Mouse (Mus musculus) CH12.LX (cell line): ENCODE results near the gene Baiap2l1. TPM values are rescaled to one million over a fixed set of nuclear protein-coding genes. Genes with fewer than 3 reads are reported as not detected.

Experiments
- DNase-seq: peaks from one replicate; pipeline ENCODE4 v3.0.0-alpha.2; 2013; ENCODE audit errors: extremely low read depth
- H3K27ac ChIP-seq: 2 replicates; pipeline ENCODE4 v1.5.1; 2012; ENCODE audit warnings: low read depth, mild to moderate bottlenecking, control low read depth, moderate library complexity; ENCODE audit not compliant: insufficient read depth
- H3K27me3 ChIP-seq: replicated peaks from 2 replicates; pipeline ENCODE3; 2012; ENCODE audit warnings: inconsistent platforms
- H3K36me3 ChIP-seq, 2 experiments: replicated peaks in 1 of 2; 2 replicates each; pipeline versions ENCODE3 to v1.6.1; 2012; ENCODE audit warnings: inconsistent platforms in 1 of 2, low read length in 1 of 2, mild to moderate bottlenecking in 1 of 2, mixed read lengths in 1 of 2, moderate library complexity in 1 of 2; ENCODE audit not compliant: control insufficient read depth in 1 of 2, insufficient read depth in 1 of 2
- H3K4me1 ChIP-seq, 2 experiments: 2 replicates each; pipeline ENCODE4 v1.6.1; 2012; ENCODE audit warnings: inconsistent platforms in 1 of 2, moderate library complexity in 1 of 2; ENCODE audit not compliant: insufficient read depth in 2 of 2, control insufficient read depth in 1 of 2
- H3K4me2 ChIP-seq: 2 replicates; pipeline ENCODE4 v1.6.1; 2012; ENCODE audit warnings: low read depth, mild to moderate bottlenecking, control low read depth; ENCODE audit not compliant: poor library complexity, insufficient read depth, severe bottlenecking
- H3K4me3 ChIP-seq, 3 experiments: fragments of 150-350 bp in 1 of 3; sonication (generic) in 1 of 3; replicated peaks in 1 of 3; 2 replicates each; pipeline versions ENCODE3 to v1.5.1; 2011 to 2012; ENCODE audit warnings: low read depth in 2 of 3, low read length in 2 of 3, mild to moderate bottlenecking in 2 of 3, moderate library complexity in 2 of 3, control low read depth in 1 of 3, improper control_type of control experiment in 1 of 3, inconsistent platforms in 1 of 3, mixed read lengths in 1 of 3; ENCODE audit not compliant: poor library complexity in 1 of 3
- H3K79me2 ChIP-seq: replicated peaks from 2 replicates; pipeline ENCODE4 v1.6.1; 2012; ENCODE audit warnings: mild to moderate bottlenecking, moderate library complexity; ENCODE audit not compliant: control insufficient read depth, poor library complexity, insufficient read depth, severe bottlenecking; ENCODE audit errors: extremely low read depth
- H3K9ac ChIP-seq: 2 replicates; pipeline ENCODE4 v1.6.1; 2012; ENCODE audit warnings: low read depth, mild to moderate bottlenecking, control low read depth, moderate library complexity; ENCODE audit not compliant: insufficient read depth
- H3K9me3 ChIP-seq: replicated peaks from 2 replicates; pipeline ENCODE3; 2012; ENCODE audit warnings: low read length, inconsistent platforms, mixed read lengths
- BHLHE40 ChIP-seq: IDR thresholded peaks from 2 replicates; pipeline ENCODE4 v1.6.1; 2011; ENCODE audit warnings: mild to moderate bottlenecking, low read depth, low read length, improper control_type of control experiment
- CHD1 ChIP-seq: IDR thresholded peaks from 2 replicates; pipeline ENCODE4 v1.6.1; 2012; ENCODE audit warnings: low read depth, low read length, improper control_type of control experiment, inconsistent platforms
- CHD2 ChIP-seq: IDR thresholded peaks from 2 replicates; pipeline ENCODE4 v1.6.1; 2011; ENCODE audit warnings: low read length, improper control_type of control experiment
- ELF1 ChIP-seq: IDR thresholded peaks from 2 replicates; pipeline ENCODE4 v1.6.1; 2014; ENCODE audit warnings: low read depth, mild to moderate bottlenecking, inconsistent platforms, low read length, improper control_type of control experiment
- EP300 ChIP-seq: IDR thresholded peaks from 2 replicates; pipeline ENCODE4 v1.6.1; 2011; ENCODE audit warnings: low read length, improper control_type of control experiment
- KAT2A ChIP-seq: IDR thresholded peaks from 2 replicates; pipeline ENCODE4 v1.6.1; 2012; ENCODE audit warnings: low read length, improper control_type of control experiment, inconsistent platforms; ENCODE audit not compliant: insufficient replicate concordance
- MAFK ChIP-seq: IDR thresholded peaks from 2 replicates; pipeline ENCODE4 v1.6.1; 2011; ENCODE audit warnings: low read length, improper control_type of control experiment; ENCODE audit not compliant: insufficient replicate concordance
- MEF2A ChIP-seq: IDR thresholded peaks from 2 replicates; pipeline ENCODE4 v1.6.1; 2014; ENCODE audit warnings: low read depth, mild to moderate bottlenecking, inconsistent platforms, low read length, improper control_type of control experiment, borderline replicate concordance
- MXI1 ChIP-seq: IDR thresholded peaks from 2 replicates; pipeline ENCODE4 v1.6.1; 2011; ENCODE audit warnings: mild to moderate bottlenecking, low read depth, low read length, improper control_type of control experiment
- MYC ChIP-seq: IDR thresholded peaks from 2 replicates; pipeline ENCODE4 v1.6.1; 2011; ENCODE audit warnings: low read depth, mild to moderate bottlenecking, improper control_type of control experiment, low read length
- NELFE ChIP-seq: IDR thresholded peaks from 2 replicates; pipeline ENCODE4 v1.6.1; 2011; ENCODE audit warnings: low read depth, low read length, improper control_type of control experiment
- PAX5 ChIP-seq: IDR thresholded peaks from 2 replicates; pipeline ENCODE4 v1.6.1; 2012; ENCODE audit warnings: low read length, inconsistent platforms, mixed read lengths
- POLR2A ChIP-seq: IDR thresholded peaks from 2 replicates; pipeline ENCODE4 v1.6.1; 2011; ENCODE audit warnings: low read depth, mild to moderate bottlenecking, improper control_type of control experiment, low read length
- POLR2AphosphoS2 ChIP-seq: IDR thresholded peaks from 2 replicates; pipeline ENCODE4 v1.6.1; 2011; ENCODE audit warnings: low read depth, low read length, improper control_type of control experiment
- RCOR1 ChIP-seq: conservative IDR thresholded peaks from 2 replicates; pipeline ENCODE4 v1.6.1; 2012; ENCODE audit warnings: low read depth, mild to moderate bottlenecking, inconsistent platforms, low read length, improper control_type of control experiment
- TBP ChIP-seq: conservative IDR thresholded peaks from 2 replicates; pipeline ENCODE4 v1.6.1; 2011; ENCODE audit warnings: low read depth, low read length, improper control_type of control experiment
- ZC3H11A ChIP-seq: IDR thresholded peaks from 2 replicates; pipeline ENCODE4 v1.6.1; 2012; ENCODE audit warnings: low read depth, mild to moderate bottlenecking, inconsistent platforms, low read length, improper control_type of control experiment
- ZMIZ1 ChIP-seq: IDR thresholded peaks from 2 replicates; pipeline ENCODE4 v1.6.1; 2012; ENCODE audit warnings: low read depth, mild to moderate bottlenecking, inconsistent platforms, low read length, improper control_type of control experiment
- dilution Hi-C: fragments of 300-500 bp; cut with MboI; formaldehyde crosslinking; loops from 2 replicates; pipeline ENCODE4 v1.14.3; 2020; ENCODE audit warnings: low sequenced_read_pairs; ENCODE audit not compliant: extremely low pct_unique_long_range_greater_than_20kb, extremely low pct_ligation_motif_present
- in situ Hi-C: fragments of 300-500 bp; cut with MboI; formaldehyde crosslinking; loops from 3 replicates; pipeline ENCODE4 v1.14.3; 2019; ENCODE audit warnings: low sequenced_read_pairs, low pct_ligation_motif_present, low pct_unique_long_range_greater_than_20kb, mixed read lengths
- polyA plus RNA-seq: library from polyadenylated mRNA; unstranded; fragments of >175 nt; gene quantifications from 2 replicates; pipeline ENCODE4 v1.2.1, GENCODE M21; 2012; ENCODE audit warnings: low read depth; ENCODE audit not compliant: insufficient read length
- total RNA-seq, 2 experiments: library from RNA; depleted of rRNA; stranded (reverse); fragments of 300-350 nt in 1 of 2; fragments of >200 nt in 1 of 2; gene quantifications; 2 replicates each; pipeline ENCODE4 v1.2.3; 2012 to 2014

Gene Baiap2l1
- total and polyA plus RNA-seq, 3 experiments = 0.04 to 0.40 (median 0.11) TPM

GRCm38 (mm10) chr5:144288391-144288790 lies 69.5 kb downstream of the Baiap2l1 start:
- Histone ChIP-seq H3K27ac (no peak overlapping the region), H3K27me3 (no peaks in the 10 kb centered on the region), H3K4me1 (peaks cover 16 to 37% of the 10 kb centered on the region in 2 experiments), H3K9me3 (no peaks in the 10 kb centered on the region), H3K36me3 (no peaks in the 10 kb centered on the region), H3K79me2 (no peaks in the 10 kb centered on the region), H3K9ac (no peak overlapping the region)
- dilution Hi-C loops (no loop called here), in situ Hi-C loops (no loop called here)
- DNase-seq = no peak
- TF ChIP-seq MYC = no peak
- TF ChIP-seq, all 38 proteins: peak for 0
- Histone ChIP-seq H3K4me2 (no peak overlapping the region), H3K4me3 (no peak overlapping the region)

- no peak overlapping the region for H3K4me2 ChIP-seq
- dilution Hi-C loops = no loop called here
- in situ Hi-C loops = no loop called here
- no peak for DNase-seq
- no peak for TF ChIP-seq ZC3H11A
- no peak for TF ChIP-seq TBP
- no peak for TF ChIP-seq RCOR1
- TF ChIP-seq POLR2A = no peak
- no peak for TF ChIP-seq NELFE
- no peak for TF ChIP-seq ELF1
- TF ChIP-seq ZMIZ1 = no peak
- no peak overlapping the region for H3K9ac ChIP-seq
- H3K27ac ChIP-seq = no peak overlapping the region
- no peaks in the 10 kb centered on the region for H3K79me2 ChIP-seq
- H3K36me3 ChIP-seq = no peaks in the 10 kb centered on the region
- H3K27me3 ChIP-seq = no peaks in the 10 kb centered on the region
- H3K4me3 ChIP-seq = no peak overlapping the region
- H3K9me3 ChIP-seq = no peaks in the 10 kb centered on the region
- peaks cover 24 to 47% of the 10 kb centered on the region in 2 experiments for H3K4me1 ChIP-seq
Measured at GRCm38 (mm10) chr5:144287267-144287820, 70.6 kb downstream of the Baiap2l1 start.

GRCm38 (mm10) chr5:144286591-144287266 lies 71.2 kb downstream of the Baiap2l1 start:
- Histone ChIP-seq H3K4me1 (peaks cover 24 to 54% of the 10 kb centered on the region in 2 experiments), H3K4me3 (no peak overlapping the region), H3K36me3 (no peaks in the 10 kb centered on the region), H3K9me3 (no peaks in the 10 kb centered on the region), H3K79me2 (no peaks in the 10 kb centered on the region), H3K9ac (no peak overlapping the region), H3K4me2 (peak overlapping the region; percentile 8; the same call in 1 of the 2 replicates), H3K27me3 (no peaks in the 10 kb centered on the region), H3K27ac (no peak overlapping the region)
- no peak for DNase-seq
- TF ChIP-seq PAX5 (no peak), MXI1 (no peak), KAT2A (no peak), POLR2AphosphoS2 (no peak), CHD2 (no peak), MEF2A (no peak), MAFK (no peak), EP300 (0 out of 2 replicates have a peak, but pooled peaks have one; percentile 6), BHLHE40 (peak; percentile 39), CHD1 (no peak)
- dilution Hi-C loops = no loop called here
- in situ Hi-C loops = no loop called here
